Mouse (Mus musculus): ENCODE measurements around the gene Gm9970. TPM values are rescaled to one million over a fixed set of nuclear protein-coding genes. Genes with fewer than 3 reads are reported as not detected.

The Gm9970 gene
- polyA plus RNA-seq (2015; fragmentation: Nextera tagmentation; extraction: Ambion mirVana) = 0.63 and 1.4 TPM in 2 replicates

- peak within 1 kb of the TSS; percentile 81 for H3K4me2 ChIP-seq
- H3K27me3 ChIP-seq = no peaks in the 10 kb centered on the region
- under 1% methylated on average over 70 of the region's 103 CpGs for WGBS
- H3K9ac ChIP-seq = peak within 1 kb of the TSS; percentile 99
- peaks cover 23% of the 10 kb centered on the region for H3K36me3 ChIP-seq
- H3K4me3 ChIP-seq = peak within 1 kb of the TSS; percentile 98
- H3K4me1 ChIP-seq (replicated peaks) = peaks cover 21% of the 10 kb centered on the region
- peak; percentile 98 for ATAC-seq (ENCODE audit: low FRiP score, low read depth)
- H3K27ac ChIP-seq (replicated peaks) = peak within 1 kb of the TSS; percentile 98
- H3K9me3 ChIP-seq = no peaks in the 10 kb centered on the region
These were observed at the start of gene Gm9970, which contains the start of gene Nrbp1 for GRCm38 (mm10) chr5:31240637-31241521. Gene Gm9970 (minus strand): TSS chr5:31241232. Gene Nrbp1 (plus strand): TSS chr5:31240864.

GRCm38 (mm10) chr5:31289626-31290230 is 48.7 kb upstream of the Gm9970 start:
- H3K9me3 ChIP-seq = no peaks in the 10 kb centered on the region
- H3K27ac ChIP-seq (replicated peaks) = no peak overlapping the region
- ATAC-seq (ENCODE audit: low FRiP score, low read depth) = no peak
- peak overlapping the region; percentile 81 for H3K4me2 ChIP-seq
- H3K4me3 ChIP-seq = no peak overlapping the region
- peaks cover 36% of the 10 kb centered on the region for H3K4me1 ChIP-seq (replicated peaks)
- H3K27me3 ChIP-seq = no peaks in the 10 kb centered on the region
- 84% methylated on average over 3 of the region's 3 CpGs for WGBS
- H3K9ac ChIP-seq = no peak overlapping the region
- peaks cover 23% of the 10 kb centered on the region for H3K36me3 ChIP-seq

- no peak for ATAC-seq (ENCODE audit: low FRiP score, low read depth)
- Histone ChIP-seq H3K9me3 (no peaks in the 10 kb centered on the region), H3K27ac (replicated peaks) (no peak overlapping the region), H3K4me2 (no peak overlapping the region), H3K27me3 (no peaks in the 10 kb centered on the region), H3K36me3 (peaks cover 32% of the 10 kb centered on the region), H3K4me1 (replicated peaks) (peaks cover 25% of the 10 kb centered on the region), H3K9ac (no peak overlapping the region), H3K4me3 (no peak overlapping the region)
- WGBS = 71% methylated on average over 3 of the region's 3 CpGs
These were observed 47.6 kb upstream of the Gm9970 start for GRCm38 (mm10) chr5:31288655-31289054.

GRCm38 (mm10) chr5:31288225-31288624 is 47.2 kb upstream of the Gm9970 start:
- Histone ChIP-seq H3K4me1 (replicated peaks) (peaks cover 23% of the 10 kb centered on the region), H3K27ac (replicated peaks) (no peak overlapping the region), H3K9ac (no peak overlapping the region), H3K36me3 (peaks cover 37% of the 10 kb centered on the region), H3K4me2 (no peak overlapping the region), H3K27me3 (no peaks in the 10 kb centered on the region), H3K9me3 (no peaks in the 10 kb centered on the region), H3K4me3 (no peak overlapping the region)
- ATAC-seq (ENCODE audit: low FRiP score, low read depth) = no peak
- 88% methylated on average over 4 of the region's 4 CpGs for WGBS

GRCm38 (mm10) chr5:31279245-31279988 is 38.4 kb upstream of the Gm9970 start:
- 90% methylated on average over 20 of the region's 20 CpGs for WGBS
- H3K4me3 ChIP-seq = no peak overlapping the region
- ATAC-seq (ENCODE audit: low FRiP score, low read depth) = no peak
- peaks cover 80% of the 10 kb centered on the region for H3K36me3 ChIP-seq
- H3K9ac ChIP-seq = no peak overlapping the region
- no peak overlapping the region for H3K27ac ChIP-seq (replicated peaks)
- H3K4me2 ChIP-seq = no peak overlapping the region
- no peaks in the 10 kb centered on the region for H3K27me3 ChIP-seq
- no peaks in the 10 kb centered on the region for H3K9me3 ChIP-seq
- no peaks in the 10 kb centered on the region for H3K4me1 ChIP-seq (replicated peaks)

- Histone ChIP-seq H3K4me2 (no peak overlapping the region), H3K27me3 (no peaks in the 10 kb centered on the region), H3K4me1 (replicated peaks) (no peaks in the 10 kb centered on the region), H3K9me3 (no peaks in the 10 kb centered on the region), H3K9ac (no peak overlapping the region), H3K27ac (replicated peaks) (no peak overlapping the region), H3K36me3 (peaks cover 57% of the 10 kb centered on the region), H3K4me3 (no peak overlapping the region)
- no peak for ATAC-seq (ENCODE audit: low FRiP score, low read depth)
- 92% methylated on average over 6 of the region's 6 CpGs for WGBS
These were observed 32.0 kb upstream of the Gm9970 start for GRCm38 (mm10) chr5:31273018-31273417.

GRCm38 (mm10) chr5:31267686-31268085 is 26.7 kb upstream of the Gm9970 start:
- Histone ChIP-seq H3K36me3 (peaks cover 74% of the 10 kb centered on the region), H3K9ac (no peak overlapping the region), H3K4me1 (replicated peaks) (no peaks in the 10 kb centered on the region), H3K4me3 (no peak overlapping the region), H3K9me3 (no peaks in the 10 kb centered on the region), H3K27ac (replicated peaks) (no peak overlapping the region), H3K4me2 (no peak overlapping the region), H3K27me3 (no peaks in the 10 kb centered on the region)
- no peak for ATAC-seq (ENCODE audit: low FRiP score, low read depth)
- WGBS = 62% methylated on average over 6 of the region's 6 CpGs

- no peak for ATAC-seq (ENCODE audit: low FRiP score, low read depth)
- no peak overlapping the region for H3K4me2 ChIP-seq
- no peaks in the 10 kb centered on the region for H3K27me3 ChIP-seq
- peaks cover 82% of the 10 kb centered on the region for H3K36me3 ChIP-seq
- no peaks in the 10 kb centered on the region for H3K4me1 ChIP-seq (replicated peaks)
- H3K9ac ChIP-seq = no peak overlapping the region
- no peaks in the 10 kb centered on the region for H3K9me3 ChIP-seq
- WGBS = 87% methylated on average over 7 of the region's 7 CpGs
- no peak overlapping the region for H3K27ac ChIP-seq (replicated peaks)
- H3K4me3 ChIP-seq = no peak overlapping the region
These were observed 25.1 kb upstream of the Gm9970 start for GRCm38 (mm10) chr5:31266101-31266500.

GRCm38 (mm10) chr5:31257616-31258015 is 16.6 kb upstream of the Gm9970 start:
- WGBS = 89% methylated on average over 11 of the region's 11 CpGs
- no peak overlapping the region for H3K27ac ChIP-seq (replicated peaks)
- no peaks in the 10 kb centered on the region for H3K27me3 ChIP-seq
- peaks cover 64% of the 10 kb centered on the region for H3K36me3 ChIP-seq
- no peak for ATAC-seq (ENCODE audit: low FRiP score, low read depth)
- H3K9ac ChIP-seq = no peak overlapping the region
- H3K4me2 ChIP-seq = no peak overlapping the region
- H3K9me3 ChIP-seq = no peaks in the 10 kb centered on the region
- H3K4me1 ChIP-seq (replicated peaks) = no peaks in the 10 kb centered on the region
- no peak overlapping the region for H3K4me3 ChIP-seq

GRCm38 (mm10) chr5:31255971-31256370 is 14.9 kb upstream of the Gm9970 start:
- Histone ChIP-seq H3K4me2 (no peak overlapping the region), H3K4me1 (replicated peaks) (peaks cover 6% of the 10 kb centered on the region; the same call in 1 of the 2 replicates), H3K9ac (no peak overlapping the region), H3K27me3 (no peaks in the 10 kb centered on the region), H3K9me3 (no peaks in the 10 kb centered on the region), H3K27ac (replicated peaks) (no peak overlapping the region), H3K36me3 (peaks cover 61% of the 10 kb centered on the region), H3K4me3 (no peak overlapping the region)
- no peak for ATAC-seq (ENCODE audit: low FRiP score, low read depth)
- 87% methylated on average over 2 of the region's 2 CpGs for WGBS

- Histone ChIP-seq H3K4me1 (replicated peaks) (peaks cover 6% of the 10 kb centered on the region; the same call in 1 of the 2 replicates), H3K4me2 (no peak overlapping the region), H3K36me3 (peaks cover 61% of the 10 kb centered on the region), H3K9me3 (no peaks in the 10 kb centered on the region), H3K9ac (no peak overlapping the region), H3K27me3 (no peaks in the 10 kb centered on the region), H3K27ac (replicated peaks) (no peak overlapping the region), H3K4me3 (no peak overlapping the region)
- no peak for ATAC-seq (ENCODE audit: low FRiP score, low read depth)
- WGBS = 97% methylated on average over 2 of the region's 2 CpGs
These were observed 14.3 kb upstream of the Gm9970 start for GRCm38 (mm10) chr5:31255381-31255780.

- Histone ChIP-seq H3K4me2 (no peak overlapping the region), H3K27ac (replicated peaks) (no peak overlapping the region), H3K36me3 (peaks cover 61% of the 10 kb centered on the region), H3K9ac (no peak overlapping the region), H3K27me3 (no peaks in the 10 kb centered on the region), H3K4me3 (no peak overlapping the region), H3K9me3 (no peaks in the 10 kb centered on the region), H3K4me1 (replicated peaks) (peaks cover 6% of the 10 kb centered on the region; the same call in 1 of the 2 replicates)
- no peak for ATAC-seq (ENCODE audit: low FRiP score, low read depth)
- 90% methylated on average over 8 of the region's 8 CpGs for WGBS
These were observed 13.9 kb upstream of the Gm9970 start for GRCm38 (mm10) chr5:31254901-31255300.
